Mouse (Mus musculus): ENCODE measurements at regions not wholly inside any gene's neighbourhood (a gene's known extent, or its start where the extent isn't known, plus 50 kb on each side); places are given as distances from the start of the nearest gene placed in this dataset.

DNA sequence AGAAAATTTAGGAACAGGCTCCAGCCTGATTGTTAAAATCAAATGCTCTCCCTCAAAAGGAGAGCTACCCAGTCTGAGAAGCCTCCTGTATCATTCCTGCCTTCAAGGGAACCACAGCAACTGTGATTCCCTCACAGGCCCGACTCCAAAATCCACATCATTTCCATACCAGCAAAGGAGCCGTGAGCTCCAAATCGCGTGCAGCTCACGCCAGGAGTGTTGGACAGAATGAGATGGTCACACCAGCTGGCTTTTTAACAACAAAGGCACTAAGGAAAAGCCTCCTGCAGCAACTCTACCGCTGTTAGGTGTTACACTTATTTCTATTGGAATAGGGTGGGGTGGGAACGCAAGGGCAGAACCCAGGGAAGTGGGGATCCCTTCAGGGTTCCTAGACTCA lies 277.6 kb downstream of the Psat1 start:
- 64% methylated on average over 7 of the region's 7 CpGs for WGBS
- Histone ChIP-seq H3K36me3 (no peaks in the 10 kb centered on the region), H3K27me3 (peaks cover 13% of the 10 kb centered on the region; the same call in 1 of the 2 replicates), H3K4me3 (replicated peaks) (no peak overlapping the region), H3K9ac (replicated peaks) (no peak overlapping the region), H3K4me2 (replicated peaks) (no peak overlapping the region), H3K27ac (no peak overlapping the region), H3K4me1 (replicated peaks) (peaks cover 32% of the 10 kb centered on the region), H3K9me3 (no peaks in the 10 kb centered on the region)
- ATAC-seq: no peak

DNA sequence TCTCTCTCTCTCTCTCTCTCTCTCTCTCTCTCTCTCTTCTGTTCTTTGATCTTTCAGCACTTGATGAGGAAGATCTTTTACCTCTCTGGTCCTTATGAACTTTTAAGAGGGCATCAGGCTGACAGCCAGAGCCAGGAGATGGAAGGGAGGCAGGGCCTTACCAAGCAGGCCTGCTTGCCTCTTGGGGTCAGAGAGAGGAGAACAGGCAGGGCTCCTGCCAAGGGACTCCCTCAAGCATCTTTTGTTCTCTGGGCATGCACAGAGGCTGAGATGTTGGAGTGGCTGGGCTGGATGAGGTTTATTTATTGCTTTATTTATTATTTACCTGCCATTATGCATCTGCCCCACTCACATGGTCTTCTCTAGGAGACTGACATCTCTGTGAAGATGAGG lies 278.5 kb downstream of the Psat1 start:
- H3K9ac ChIP-seq (replicated peaks): no peak overlapping the region
- ATAC-seq: peak; percentile 52
- H3K4me3 ChIP-seq (replicated peaks): no peak overlapping the region

DNA sequence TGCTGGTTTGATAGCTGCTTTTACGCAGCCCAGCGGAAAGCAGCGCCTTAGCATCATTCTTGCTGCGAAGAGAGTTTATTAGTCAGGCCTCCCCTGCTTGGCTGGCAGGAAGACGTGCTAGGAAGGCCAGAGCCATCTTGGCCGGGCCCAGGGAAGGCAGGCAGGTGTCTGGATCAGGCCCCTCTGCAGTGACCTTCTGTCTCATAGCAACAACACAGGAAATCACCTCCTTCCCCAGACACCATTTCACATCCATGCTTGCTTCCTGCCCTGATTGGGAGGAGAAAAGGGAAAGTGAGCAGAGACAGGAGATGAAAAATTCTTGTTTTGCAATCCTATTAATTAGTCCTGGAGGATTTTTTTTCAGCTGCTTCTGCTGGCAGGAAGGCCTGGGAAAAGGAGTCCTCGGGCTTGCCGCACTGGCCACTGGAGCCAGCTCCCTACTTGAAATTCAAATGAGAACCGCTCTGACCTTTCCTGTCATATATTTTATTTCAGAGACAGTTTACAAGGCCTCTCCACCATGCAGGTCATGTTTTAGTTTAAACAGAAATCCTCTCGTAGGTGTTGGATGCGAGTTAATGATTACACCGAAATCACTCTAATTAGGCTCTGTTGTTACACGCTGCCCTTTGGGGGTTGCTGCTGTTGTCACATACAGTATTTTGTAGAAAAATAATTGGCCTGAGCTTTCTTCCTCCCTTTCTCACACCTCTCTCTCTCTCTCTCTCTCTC lies 279.1 kb downstream of the Psat1 start:
- peak; percentile 76 for ATAC-seq
- peaks cover 16% of the 10 kb centered on the region; the same call in 1 of the 2 replicates for H3K27me3 ChIP-seq
- no peaks in the 10 kb centered on the region for H3K36me3 ChIP-seq
- 35% methylated on average over 13 of the region's 13 CpGs for WGBS
- no peak overlapping the region for H3K4me3 ChIP-seq (replicated peaks)
- no peaks in the 10 kb centered on the region for H3K9me3 ChIP-seq
- no peak overlapping the region for H3K4me2 ChIP-seq (replicated peaks)
- H3K9ac ChIP-seq (replicated peaks): no peak overlapping the region
- peak overlapping the region; percentile 85 for H3K27ac ChIP-seq
- peaks cover 32% of the 10 kb centered on the region for H3K4me1 ChIP-seq (replicated peaks)

More for the DNA sequence above, 278.5 kb downstream of the Psat1 start:
- peak overlapping the region; percentile 85 for H3K27ac ChIP-seq
- no peak overlapping the region for H3K4me2 ChIP-seq (replicated peaks)
- H3K36me3 ChIP-seq: no peaks in the 10 kb centered on the region
- H3K9me3 ChIP-seq: no peaks in the 10 kb centered on the region
- H3K4me1 ChIP-seq (replicated peaks): peaks cover 32% of the 10 kb centered on the region
- peaks cover 15% of the 10 kb centered on the region; the same call in 1 of the 2 replicates for H3K27me3 ChIP-seq

DNA sequence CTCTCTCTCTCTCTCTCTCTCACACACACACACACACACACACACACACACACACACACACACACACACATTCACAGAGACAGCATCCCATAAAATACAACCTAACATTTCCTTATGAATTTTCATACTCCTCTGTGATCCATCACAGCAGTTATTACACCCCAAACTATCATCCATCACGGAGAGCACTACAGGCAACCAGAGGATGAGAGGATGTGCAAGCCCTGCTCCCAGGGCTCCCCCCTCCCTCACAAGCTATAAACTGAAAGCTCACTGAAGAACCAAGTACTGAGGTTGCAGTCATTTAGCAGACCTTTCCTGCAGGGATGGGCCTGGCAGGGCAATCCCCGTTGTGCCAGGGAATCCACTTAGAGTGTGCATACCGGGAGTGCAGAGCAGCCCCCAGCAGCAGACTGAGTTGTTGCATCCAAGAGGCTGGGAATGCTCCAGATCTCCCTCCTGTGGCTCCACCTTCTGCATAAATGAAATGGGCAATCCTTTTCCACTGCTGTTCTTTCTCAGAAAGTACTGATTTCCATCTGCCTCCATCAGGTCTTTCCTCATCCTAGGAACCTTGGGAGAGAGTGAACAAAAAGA lies 283.4 kb downstream of the Psat1 start:
- ATAC-seq: no peak
- H3K4me2 ChIP-seq (replicated peaks): no peak overlapping the region
- peaks cover 22% of the 10 kb centered on the region for H3K4me1 ChIP-seq (replicated peaks)
- no peak overlapping the region for H3K4me3 ChIP-seq (replicated peaks)
- no peak overlapping the region for H3K9ac ChIP-seq (replicated peaks)
- WGBS: 44% methylated on average over 3 of the region's 3 CpGs
- H3K27ac ChIP-seq: no peak overlapping the region
- no peaks in the 10 kb centered on the region for H3K9me3 ChIP-seq
- no peaks in the 10 kb centered on the region for H3K36me3 ChIP-seq
- peaks cover 23% of the 10 kb centered on the region; the same call in 1 of the 2 replicates for H3K27me3 ChIP-seq

DNA sequence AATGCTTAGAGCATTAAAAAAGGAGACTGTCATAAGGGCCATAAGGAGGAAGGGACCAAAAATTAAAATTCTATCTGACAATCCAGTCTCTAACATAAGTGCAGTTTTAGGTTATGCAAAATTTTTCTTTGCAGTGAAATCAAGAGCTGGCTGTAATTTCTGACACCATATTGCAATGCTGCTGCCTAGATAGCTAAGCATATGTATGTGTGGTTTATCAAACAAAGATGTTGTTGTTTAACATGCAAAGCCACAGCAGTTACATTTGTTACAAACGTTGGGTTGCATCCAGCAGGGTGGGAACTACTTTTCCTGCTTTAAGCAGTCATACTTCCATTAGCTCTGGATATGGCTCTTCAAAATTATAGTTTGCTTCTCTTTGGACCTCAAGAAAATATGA lies 288.5 kb downstream of the Psat1 start:
- Histone ChIP-seq H3K36me3 (no peaks in the 10 kb centered on the region), H3K9me3 (no peaks in the 10 kb centered on the region), H3K27me3 (peaks cover 13% of the 10 kb centered on the region; the same call in 1 of the 2 replicates), H3K4me1 (replicated peaks) (no peaks in the 10 kb centered on the region), H3K9ac (replicated peaks) (no peak overlapping the region), H3K4me2 (replicated peaks) (no peak overlapping the region), H3K27ac (no peak overlapping the region), H3K4me3 (replicated peaks) (no peak overlapping the region)
- 62% methylated on average over 1 of the region's 1 CpGs for WGBS
- no peak for ATAC-seq

DNA sequence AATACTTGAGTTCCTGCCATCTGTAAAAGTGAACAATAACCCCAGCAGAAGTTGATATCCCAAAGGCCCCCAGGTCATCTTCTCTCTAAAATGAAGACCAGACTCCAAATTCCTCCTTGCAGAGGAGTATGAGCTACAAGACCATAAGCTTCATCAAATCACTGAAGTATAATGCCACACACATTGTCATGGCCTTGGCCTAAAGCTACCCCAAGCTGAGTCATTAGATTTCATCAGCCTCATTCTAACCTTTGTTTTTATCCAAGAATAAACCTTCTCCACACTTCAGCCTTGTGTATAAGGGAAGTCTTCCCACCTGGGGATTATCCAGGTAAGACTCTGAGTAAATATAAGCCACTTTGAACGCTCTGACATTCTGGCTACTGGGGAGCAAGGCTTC lies 289.3 kb downstream of the Psat1 start:
- Histone ChIP-seq H3K4me3 (replicated peaks) (no peak overlapping the region), H3K27me3 (peaks cover 13% of the 10 kb centered on the region; the same call in 1 of the 2 replicates), H3K4me2 (replicated peaks) (no peak overlapping the region), H3K4me1 (replicated peaks) (no peaks in the 10 kb centered on the region), H3K36me3 (no peaks in the 10 kb centered on the region), H3K27ac (no peak overlapping the region), H3K9ac (replicated peaks) (no peak overlapping the region), H3K9me3 (no peaks in the 10 kb centered on the region)
- 83% methylated on average over 1 of the region's 1 CpGs for WGBS
- no peak for ATAC-seq

DNA sequence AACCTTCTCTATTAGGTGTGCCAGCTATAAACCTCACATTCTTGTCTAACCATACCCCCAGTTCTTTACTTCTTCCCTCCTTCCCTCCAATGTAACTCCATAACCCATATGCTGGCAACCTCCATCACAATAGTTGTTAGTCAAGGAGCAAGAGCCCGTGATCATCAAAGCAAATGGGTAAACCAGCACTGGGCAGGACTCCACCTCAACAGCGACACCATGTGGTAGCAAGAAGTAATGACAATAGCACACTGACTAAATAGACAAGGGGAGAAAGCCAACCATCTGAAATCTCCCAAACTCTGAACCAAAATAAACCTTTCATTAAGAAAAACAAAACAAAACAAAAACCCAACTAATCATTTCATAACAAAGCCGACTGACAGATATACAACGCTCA lies 297.8 kb downstream of the Psat1 start:
- Histone ChIP-seq H3K9me3 (no peaks in the 10 kb centered on the region), H3K4me2 (replicated peaks) (no peak overlapping the region), H3K4me1 (replicated peaks) (peaks cover 14% of the 10 kb centered on the region), H3K9ac (replicated peaks) (no peak overlapping the region), H3K27ac (no peak overlapping the region), H3K36me3 (no peaks in the 10 kb centered on the region), H3K4me3 (replicated peaks) (no peak overlapping the region), H3K27me3 (peaks cover 18% of the 10 kb centered on the region)
- ATAC-seq: no peak
- WGBS: 16% methylated on average over 4 of the region's 4 CpGs

DNA sequence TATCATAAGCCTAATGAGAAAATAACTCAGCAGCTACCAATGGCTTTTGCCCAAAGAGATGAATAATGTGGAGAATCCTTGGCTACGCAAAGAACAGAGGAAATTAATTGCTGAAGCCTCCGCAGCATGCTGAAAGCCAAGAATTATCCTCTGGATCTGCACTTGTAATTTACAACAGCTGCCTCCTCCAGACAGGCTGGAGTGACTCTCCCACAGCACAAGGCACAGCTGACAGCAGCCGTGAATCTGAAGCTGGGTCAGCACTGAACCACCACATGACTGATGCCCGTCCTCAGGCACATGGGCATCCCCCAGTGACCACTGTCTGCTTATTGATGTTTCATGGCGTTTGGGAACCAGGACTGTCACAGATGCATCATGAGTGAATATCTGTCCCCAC lies 299.8 kb downstream of the Psat1 start:
- Histone ChIP-seq H3K27ac (0 out of 2 replicates have a peak overlapping the region, but pooled peaks have one; percentile 30), H3K4me3 (replicated peaks) (no peak overlapping the region), H3K4me1 (replicated peaks) (peaks cover 14% of the 10 kb centered on the region), H3K27me3 (peaks cover 20% of the 10 kb centered on the region), H3K4me2 (replicated peaks) (no peak overlapping the region), H3K9me3 (no peaks in the 10 kb centered on the region), H3K9ac (replicated peaks) (no peak overlapping the region), H3K36me3 (no peaks in the 10 kb centered on the region)
- 39% methylated on average over 5 of the region's 5 CpGs for WGBS
- ATAC-seq: peak; percentile 82

DNA sequence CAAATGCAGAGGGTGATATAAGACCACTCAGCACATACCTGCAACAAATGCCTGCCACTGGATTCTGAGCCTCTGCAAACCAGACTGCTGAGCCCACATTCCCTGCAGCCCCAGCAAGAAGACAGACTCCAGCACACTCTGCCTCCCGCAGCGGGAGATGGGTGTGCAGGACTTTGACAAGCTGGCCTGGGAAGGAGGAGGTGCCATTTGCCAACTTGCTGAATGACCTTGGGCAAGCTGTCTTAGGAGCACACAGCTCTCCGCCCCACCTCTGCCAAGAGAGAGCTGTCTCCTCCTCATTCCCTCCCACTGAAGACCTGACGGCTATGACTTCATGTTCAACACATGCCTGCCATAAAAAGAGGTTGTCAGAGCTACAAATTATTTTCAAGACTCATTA lies 302.4 kb downstream of the Psat1 start:
- ATAC-seq: no peak
- H3K4me3 ChIP-seq (replicated peaks): no peak overlapping the region
- no peaks in the 10 kb centered on the region for H3K36me3 ChIP-seq
- H3K27me3 ChIP-seq: 0 out of 2 replicates have a peak, but pooled peaks cover 15% of the 10 kb centered on the region
- no peaks in the 10 kb centered on the region for H3K9me3 ChIP-seq
- WGBS: 84% methylated on average over 4 of the region's 4 CpGs
- H3K4me2 ChIP-seq (replicated peaks): no peak overlapping the region
- H3K27ac ChIP-seq: no peak overlapping the region
- H3K4me1 ChIP-seq (replicated peaks): peaks cover 14% of the 10 kb centered on the region
- H3K9ac ChIP-seq (replicated peaks): no peak overlapping the region

DNA sequence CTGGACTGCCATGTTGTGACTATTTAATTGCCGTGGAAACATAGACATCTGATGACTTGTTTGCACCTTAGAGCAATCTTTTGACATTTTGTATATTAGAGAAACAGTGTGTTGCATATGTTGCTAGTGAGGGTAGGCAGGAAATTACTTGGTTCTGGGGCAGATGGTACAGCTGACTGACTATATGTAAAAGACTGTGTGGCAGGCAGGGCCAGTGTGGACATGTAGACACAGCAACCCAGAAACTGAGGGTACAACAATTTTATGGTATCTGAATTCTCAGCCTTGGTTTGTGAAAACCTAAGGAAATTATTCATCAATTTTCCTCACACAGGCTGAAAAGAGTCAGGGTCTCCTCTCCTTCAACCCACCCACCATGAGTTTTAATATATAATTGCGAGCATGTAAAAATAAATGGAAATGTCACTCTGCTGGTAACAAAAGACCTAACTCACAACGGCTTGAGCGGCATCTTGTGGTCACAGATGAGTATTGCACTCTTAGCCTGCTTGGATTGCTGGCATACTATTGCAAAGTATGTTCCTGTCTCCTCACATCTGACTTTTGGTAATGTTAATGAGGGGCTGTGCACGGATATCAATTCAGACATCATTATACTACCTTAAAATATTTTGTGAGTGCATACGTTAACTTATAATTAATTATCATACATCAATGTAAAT lies 329.8 kb downstream of the Psat1 start:
- Histone ChIP-seq H3K4me1 (replicated peaks) (peaks cover 33% of the 10 kb centered on the region), H3K4me2 (replicated peaks) (no peak overlapping the region), H3K9me3 (no peaks in the 10 kb centered on the region), H3K27ac (no peak overlapping the region), H3K9ac (replicated peaks) (no peak overlapping the region), H3K4me3 (replicated peaks) (no peak overlapping the region), H3K36me3 (no peaks in the 10 kb centered on the region), H3K27me3 (peaks cover 25% of the 10 kb centered on the region)
- WGBS: 17% methylated on average over 6 of the region's 6 CpGs
- ATAC-seq: peak; percentile 56; the same call in 1 of the 2 replicates

DNA sequence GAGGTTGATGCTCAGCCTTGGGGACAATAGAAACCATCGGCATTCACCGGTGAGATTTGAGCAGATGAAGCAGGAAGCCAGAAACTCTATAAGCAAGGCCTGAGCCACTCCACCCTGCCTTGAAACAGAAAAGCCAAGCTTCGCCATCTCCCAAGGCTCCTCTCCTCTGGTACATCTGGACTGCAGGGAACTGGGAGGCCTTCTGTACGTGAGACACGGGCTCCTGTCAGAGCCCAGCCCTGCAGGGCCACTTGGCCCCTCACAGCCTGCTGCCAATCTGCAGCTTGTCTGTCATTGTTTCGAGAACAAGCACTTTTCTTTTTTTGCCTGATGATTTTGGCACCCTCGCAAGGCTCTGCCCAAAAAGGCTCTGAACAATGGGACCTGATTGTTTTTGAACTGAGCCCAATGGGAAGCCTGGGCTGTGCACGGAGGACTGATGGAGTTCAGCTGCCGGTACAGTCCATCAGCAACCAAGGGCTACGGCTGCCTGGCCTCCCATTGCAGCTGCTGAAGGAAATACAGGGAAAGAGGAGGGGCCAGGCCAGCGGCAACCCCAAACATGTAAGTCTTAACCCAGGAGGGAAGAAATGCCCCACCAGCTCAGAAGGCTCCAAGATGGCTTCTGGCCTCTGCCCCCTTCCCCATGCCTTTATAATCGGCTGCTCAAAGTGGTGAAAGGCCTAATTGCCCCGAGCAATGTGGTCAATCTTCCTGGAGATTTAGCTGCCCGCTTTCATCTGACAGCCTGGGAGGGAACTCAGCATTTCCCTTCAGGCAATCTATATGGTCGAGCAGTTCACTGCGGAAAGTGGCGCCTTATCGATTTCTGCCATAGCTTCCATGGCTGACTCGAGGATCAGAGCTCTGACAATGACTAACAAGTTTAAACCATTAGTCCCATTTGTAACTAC lies 332.2 kb downstream of the Psat1 start:
- Histone ChIP-seq H3K36me3 (no peaks in the 10 kb centered on the region), H3K4me3 (replicated peaks) (no peak overlapping the region), H3K4me2 (replicated peaks) (peak overlapping the region; percentile 16), H3K9ac (replicated peaks) (peak overlapping the region; percentile 32; the same call in 1 of the 2 replicates), H3K4me1 (replicated peaks) (peaks cover 44% of the 10 kb centered on the region), H3K9me3 (no peaks in the 10 kb centered on the region), H3K27ac (peak overlapping the region; percentile 37), H3K27me3 (peaks cover 23% of the 10 kb centered on the region)
- ATAC-seq: peak; percentile 87
- WGBS: 18% methylated on average over 19 of the region's 19 CpGs
